Mouse (Mus musculus) cerebellum, adult 2 months (tissue): ENCODE data around the gene Gm42957. TPM values are rescaled to one million over a fixed set of nuclear protein-coding genes. Genes with fewer than 3 reads are reported as not detected.
A peak's percentile ranks its signal among the peaks of the same experiment; 100 is the strongest.

Source experiments
- DNase-seq, 2 experiments: peaks; one replicate each; pipeline ENCODE4 v3.0.0; 2021
- H3K27ac ChIP-seq: fragments of 200-500 bp; 2 replicates; pipeline ENCODE4 v1.5.1; 2012; ENCODE audit warnings: low read length, control low read depth, inconsistent platforms; ENCODE audit not compliant: insufficient read depth
- H3K27me3 ChIP-seq: fragments of 200-500 bp; 2 replicates; pipeline ENCODE4 v1.6.1; 2012; ENCODE audit warnings: inconsistent platforms, mild to moderate bottlenecking, low read length, moderate library complexity; ENCODE audit not compliant: control insufficient read depth, insufficient read depth
- H3K4me1 ChIP-seq: fragments of 200-500 bp; 2 replicates; pipeline ENCODE4 v1.6.1; 2011; ENCODE audit warnings: low read length; ENCODE audit not compliant: control insufficient read depth, insufficient read depth
- H3K4me3 ChIP-seq: fragments of 200-500 bp; replicated peaks from 2 replicates; pipeline ENCODE3; 2011; ENCODE audit warnings: mild to moderate bottlenecking, low read depth, low read length, control low read depth; ENCODE audit not compliant: insufficient read depth
- CTCF ChIP-seq: fragments of 200-500 bp; IDR thresholded peaks from 2 replicates; pipeline ENCODE4 v1.5.1; 2011; ENCODE audit warnings: low read depth, mild to moderate bottlenecking, control low read depth, low read length, moderate library complexity, borderline replicate concordance; ENCODE audit not compliant: insufficient read depth
- POLR2A ChIP-seq: fragments of 200-500 bp; IDR thresholded peaks from 2 replicates; pipeline ENCODE4 v1.6.1; 2011; ENCODE audit warnings: low read length, control low read depth, borderline replicate concordance; ENCODE audit not compliant: insufficient read depth
- whole genome bisulfite sequencing: fragments of 180-500 bp; shearing (Covaris S2); methylation state at CpG from one replicate; pipeline ENCODE4 v1.1.7; 2018; 5-methylcytosine and 5-hydroxymethylcytosine counted together
- polyA plus RNA-seq: library from polyadenylated mRNA; depleted of rRNA; stranded (reverse); fragments of >200 nt; gene quantifications from 2 replicates; pipeline ENCODE4 v1.2.3, GENCODE M21; 2012

Gene Gm42957
- polyA plus RNA-seq, 1 experiment: 0.16 TPM

DNA sequence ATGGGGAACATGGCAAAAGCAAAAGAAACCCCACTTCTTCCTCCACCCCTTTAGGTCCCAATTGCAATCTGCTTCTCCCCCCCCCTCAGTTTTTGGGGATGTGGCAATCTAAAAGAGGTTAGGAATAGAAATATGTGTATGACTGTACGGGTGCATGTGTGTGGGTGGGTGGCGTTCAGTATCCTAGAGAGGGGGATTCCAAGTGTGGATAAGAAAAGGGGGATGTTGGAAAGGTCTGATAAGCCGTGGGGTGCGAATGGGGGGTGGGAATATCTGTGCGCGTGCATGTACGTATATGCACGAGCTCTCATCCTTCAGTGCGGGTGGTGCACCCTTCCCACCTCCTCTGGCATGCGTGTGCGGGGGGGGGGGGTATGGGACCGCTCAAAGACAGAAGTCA is 38.4 kb upstream of the Gm42957 start:
- Histone ChIP-seq H3K4me1 (peaks cover 18% of the 10 kb centered on the region), H3K27me3 (no peaks in the 10 kb centered on the region), H3K27ac (peak overlapping the region; percentile 99), H3K4me3 (peak overlapping the region; percentile 73)
- TF ChIP-seq CTCF (no peak), POLR2A (no peak)
- under 1% methylated on average over 12 of the region's 12 CpGs for WGBS
- DNase-seq: peak; percentile 53 to 58

GRCm38 (mm10) chr3:96597435-96597891 is 37.8 kb upstream of the Gm42957 start:
- Histone ChIP-seq H3K27me3 (no peaks in the 10 kb centered on the region), H3K27ac (peak overlapping the region; percentile 99), H3K4me1 (peaks cover 15% of the 10 kb centered on the region), H3K4me3 (peak overlapping the region; percentile 73)
- peak; percentile 64 to 75 for DNase-seq
- TF ChIP-seq CTCF: no peak
- peak; percentile 45; the same call in 1 of the 2 replicates for TF ChIP-seq POLR2A
- under 1% methylated on average over 40 of the region's 40 CpGs for WGBS

DNA sequence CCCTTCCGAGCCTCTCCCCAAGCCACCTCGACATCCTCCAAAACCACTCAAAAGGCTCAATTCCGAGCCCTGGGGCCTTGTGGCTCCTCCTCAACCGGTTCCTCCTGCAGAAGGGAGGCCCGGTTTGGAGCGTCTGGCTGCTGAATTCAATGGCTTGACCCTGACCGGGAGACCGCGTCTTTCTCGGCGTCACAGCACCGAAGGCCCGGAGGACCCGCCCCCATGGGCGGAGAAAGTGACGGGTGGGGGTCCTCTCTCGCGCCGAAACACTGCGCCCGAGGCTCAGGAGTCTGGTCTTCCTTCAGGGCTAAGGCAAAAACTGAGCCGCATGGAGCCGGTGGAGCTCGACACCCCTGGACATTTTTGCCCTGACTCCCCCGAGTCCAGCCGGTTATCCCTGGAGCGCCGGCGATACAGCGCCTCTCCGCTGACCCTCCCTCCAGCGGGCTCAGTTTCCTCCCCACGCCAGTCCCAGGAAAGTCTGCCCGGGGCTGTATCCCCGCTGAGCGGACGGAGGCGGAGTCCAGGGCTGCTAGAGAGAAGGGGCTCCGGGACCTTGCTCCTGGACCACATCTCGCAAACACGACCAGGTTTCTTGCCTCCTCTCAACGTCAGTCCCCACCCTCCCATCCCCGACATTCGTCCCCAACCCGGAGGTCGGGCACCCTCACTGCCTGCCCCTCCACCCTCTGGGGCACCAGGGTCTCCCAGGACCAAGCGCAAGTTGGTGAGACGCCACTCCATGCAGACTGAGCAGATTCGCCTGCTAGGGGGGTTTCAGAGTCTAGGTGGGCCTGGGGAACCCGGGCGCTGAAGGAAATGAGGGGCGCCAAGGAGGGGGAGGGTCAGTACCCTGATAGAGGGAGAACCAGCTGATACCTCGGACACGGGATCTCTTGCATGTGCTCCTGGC is 36.9 kb upstream of the Gm42957 start:
- DNase-seq: peak; percentile 73 to 77
- Histone ChIP-seq H3K27ac (peak overlapping the region; percentile 99), H3K4me1 (peaks cover 16% of the 10 kb centered on the region), H3K4me3 (peak overlapping the region; percentile 73), H3K27me3 (no peaks in the 10 kb centered on the region)
- 5% methylated on average over 54 of the region's 54 CpGs for WGBS
- TF ChIP-seq CTCF (no peak), POLR2A (0 out of 2 replicates have a peak, but pooled peaks have one; percentile 22)

GRCm38 (mm10) chr3:96599069-96599393 is 36.2 kb upstream of the Gm42957 start:
- H3K4me3 ChIP-seq: peak overlapping the region; percentile 30
- DNase-seq: peak in 1 of 2 experiments; percentile 44
- no peak overlapping the region for H3K27ac ChIP-seq
- WGBS: 53% methylated on average over 8 of the region's 8 CpGs
- peaks cover 22% of the 10 kb centered on the region for H3K4me1 ChIP-seq
- no peaks in the 10 kb centered on the region for H3K27me3 ChIP-seq
- TF ChIP-seq CTCF (no peak), POLR2A (0 out of 2 replicates have a peak, but pooled peaks have one; percentile 9)

DNA sequence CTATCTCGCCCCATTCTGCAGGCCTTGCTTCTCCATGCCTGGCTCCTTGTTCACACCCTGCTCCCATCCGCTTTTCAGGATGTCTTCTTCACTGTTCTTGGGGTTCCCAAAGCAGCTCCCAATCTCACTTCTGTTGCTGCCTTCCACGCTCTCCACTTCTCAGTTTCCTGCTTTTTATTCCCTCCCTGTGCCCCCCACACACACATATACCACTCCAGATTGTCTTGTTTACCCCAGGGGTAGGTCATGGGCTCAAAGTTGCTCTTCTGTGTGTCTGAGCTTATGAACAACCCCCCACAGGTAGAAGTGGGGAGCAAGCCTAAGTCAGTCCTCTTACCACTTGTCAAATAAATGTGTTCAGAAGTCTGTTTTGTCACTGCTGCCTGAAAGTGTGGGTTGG is 35.9 kb upstream of the Gm42957 start:
- H3K4me1 ChIP-seq: peaks cover 22% of the 10 kb centered on the region
- no peak overlapping the region for H3K27ac ChIP-seq
- no peak for TF ChIP-seq POLR2A
- TF ChIP-seq CTCF: no peak
- H3K4me3 ChIP-seq: peak overlapping the region; percentile 30
- WGBS: 74% methylated on average over 3 of the region's 3 CpGs
- peak in 1 of 2 experiments; percentile 20 for DNase-seq
- no peaks in the 10 kb centered on the region for H3K27me3 ChIP-seq

- H3K4me1 ChIP-seq: peaks cover 19% of the 10 kb centered on the region
- H3K27me3 ChIP-seq: no peaks in the 10 kb centered on the region
- TF ChIP-seq POLR2A (peak; percentile 47; the same call in 1 of the 2 replicates), CTCF (no peak)
- peak; percentile 92 to 95 for DNase-seq
- H3K27ac ChIP-seq: no peak within 1 kb of the TSS; the same call in 1 of the 2 replicates
- H3K4me3 ChIP-seq: peak within 1 kb of the TSS; percentile 53
- WGBS: under 1% methylated on average over 27 of the region's 27 CpGs
These were observed 34.5 kb upstream of the Gm42957 start, which contains the start of gene Lix1l for GRCm38 (mm10) chr3:96600639-96601250. Gene Lix1l (plus strand): TSS chr3:96601149.

GRCm38 (mm10) chr3:96601251-96601787 is 34.0 kb upstream of the Gm42957 start:
- under 1% methylated on average over 35 of the region's 40 CpGs for WGBS
- peak; percentile 77 to 80 for DNase-seq
- H3K27ac ChIP-seq: no peak overlapping the region; the same call in 1 of the 2 replicates

More at GRCm38 (mm10) chr3:96601251-96601787, 34.0 kb upstream of the Gm42957 start:
- Histone ChIP-seq H3K4me1 (peaks cover 19% of the 10 kb centered on the region), H3K27me3 (no peaks in the 10 kb centered on the region; the same call in 1 of the 2 replicates), H3K4me3 (peak overlapping the region; percentile 53)
- TF ChIP-seq POLR2A (no peak), CTCF (no peak)
